Mouse (Mus musculus) embryonic facial prominence, embryonic 13.5 days (tissue): ENCODE data around the gene Arrdc2. TPM values are rescaled to one million over a fixed set of nuclear protein-coding genes. Genes with fewer than 3 reads are reported as not detected.

Source experiments
- ATAC-seq: fragments of 200-750 bp; cut with Nextera tagmentation; 2 replicates; pipeline ENCODE4 v1.8.0; 2017; ENCODE audit warnings: low read depth; ENCODE audit not compliant: insufficient number of reproducible peaks, insufficient read depth, low FRiP score, low TSS enrichment
- H3K27ac ChIP-seq: fragments of 300-500 bp; sonication (generic); 2 replicates; pipeline ENCODE4 v1.5.1; 2015; ENCODE audit warnings: moderate library complexity, mild to moderate bottlenecking, inconsistent platforms
- H3K27me3 ChIP-seq: fragments of 300-500 bp; sonication (generic); 2 replicates; pipeline ENCODE4 v1.6.1; 2015; ENCODE audit warnings: mild to moderate bottlenecking, inconsistent platforms
- H3K36me3 ChIP-seq: fragments of 300-500 bp; sonication (generic); 2 replicates; pipeline ENCODE4 v1.6.1; 2015; ENCODE audit warnings: mild to moderate bottlenecking, inconsistent platforms
- H3K4me1 ChIP-seq: fragments of 300-500 bp; sonication (generic); 2 replicates; pipeline ENCODE4 v1.6.1; 2015; ENCODE audit warnings: inconsistent platforms
- H3K4me2 ChIP-seq: fragments of 300-500 bp; sonication (generic); 2 replicates; pipeline ENCODE4 v1.6.1; 2015; ENCODE audit warnings: moderate library complexity, mild to moderate bottlenecking, inconsistent platforms
- H3K4me3 ChIP-seq: fragments of 300-500 bp; sonication (generic); 2 replicates; pipeline ENCODE4 v1.5.1; 2015; ENCODE audit warnings: mild to moderate bottlenecking, inconsistent platforms
- H3K9ac ChIP-seq: fragments of 300-500 bp; sonication (generic); 2 replicates; pipeline ENCODE4 v1.6.1; 2015; ENCODE audit warnings: mild to moderate bottlenecking, inconsistent platforms
- H3K9me3 ChIP-seq: fragments of 300-500 bp; sonication (generic); 2 replicates; pipeline ENCODE4 v1.6.1; 2016; ENCODE audit warnings: inconsistent platforms
- WGBS: fragments of 180-500 bp; shearing (Covaris S2); methylation state at CpG from one replicate; pipeline ENCODE4 v1.1.7; 2015; ENCODE audit warnings: mixed read lengths; 5-methylcytosine and 5-hydroxymethylcytosine counted together
- polyA plus RNA-seq: library from polyadenylated mRNA; unstranded; fragments of >200 nt; fragmentation: Nextera tagmentation; extraction: Ambion mirVana; gene quantifications from 2 replicates; pipeline ENCODE4 v1.2.1, GENCODE M21; 2015

The Arrdc2 gene
- polyA plus RNA-seq, 1 experiment from 2014 or later, result 7.7 TPM

GRCm38 (mm10) chr8:70794215-70794614, 45.3 kb downstream of the Arrdc2 start:
- no peak overlapping the region for H3K27ac ChIP-seq
- H3K4me3 ChIP-seq, result no peak overlapping the region
- peaks cover 8% of the 10 kb centered on the region for H3K36me3 ChIP-seq
- no peaks in the 10 kb centered on the region for H3K9me3 ChIP-seq
- WGBS, result 74% methylated on average over 2 of the region's 2 CpGs
- no peak overlapping the region for H3K4me2 ChIP-seq
- peaks cover 17% of the 10 kb centered on the region for H3K27me3 ChIP-seq
- ATAC-seq, result no peak
- peaks cover 44% of the 10 kb centered on the region for H3K4me1 ChIP-seq
- no peak overlapping the region for H3K9ac ChIP-seq

- H3K27me3 ChIP-seq, result peaks cover 2% of the 10 kb centered on the region
- ATAC-seq, result peak; percentile 56
Measured at GRCm38 (mm10) chr8:70792700-70793099, 46.8 kb downstream of the Arrdc2 start.

GRCm38 (mm10) chr8:70791975-70792691, 47.4 kb downstream of the Arrdc2 start:
- 4% methylated on average over 58 of the region's 58 CpGs for WGBS
- no peaks in the 10 kb centered on the region for H3K27me3 ChIP-seq

More at GRCm38 (mm10) chr8:70792700-70793099, 46.8 kb downstream of the Arrdc2 start:
- no peaks in the 10 kb centered on the region for H3K9me3 ChIP-seq
- WGBS, result 0% methylated on average over 20 of the region's 20 CpGs
- peaks cover 23% of the 10 kb centered on the region for H3K36me3 ChIP-seq
- H3K9ac ChIP-seq, result peak overlapping the region; percentile 92
- H3K27ac ChIP-seq, result peak overlapping the region; percentile 86
- peak overlapping the region; percentile 74 for H3K4me2 ChIP-seq
- peak overlapping the region; percentile 76 for H3K4me3 ChIP-seq
- H3K4me1 ChIP-seq, result peaks cover 38% of the 10 kb centered on the region

GRCm38 (mm10) chr8:70791294-70791701, 48.2 kb downstream of the Arrdc2 start:
- Histone ChIP-seq H3K4me2 (peak overlapping the region; percentile 74), H3K4me1 (peaks cover 32% of the 10 kb centered on the region), H3K4me3 (peak overlapping the region; percentile 76), H3K36me3 (peaks cover 37% of the 10 kb centered on the region), H3K9me3 (no peaks in the 10 kb centered on the region), H3K9ac (peak overlapping the region; percentile 92), H3K27ac (no peak overlapping the region), H3K27me3 (no peaks in the 10 kb centered on the region)
- 75% methylated on average over 7 of the region's 7 CpGs for WGBS
- ATAC-seq, result no peak

More at GRCm38 (mm10) chr8:70791975-70792691, 47.4 kb downstream of the Arrdc2 start:
- peak overlapping the region; percentile 76 for H3K4me3 ChIP-seq
- no peaks in the 10 kb centered on the region for H3K9me3 ChIP-seq
- peaks cover 29% of the 10 kb centered on the region for H3K36me3 ChIP-seq
- peak overlapping the region; percentile 92 for H3K9ac ChIP-seq
- H3K27ac ChIP-seq, result peak overlapping the region; percentile 86
- H3K4me1 ChIP-seq, result peaks cover 38% of the 10 kb centered on the region
- peak; percentile 79 for ATAC-seq
- H3K4me2 ChIP-seq, result peak overlapping the region; percentile 74

- 0 out of 2 replicates have a peak overlapping the region, but pooled peaks have one; percentile 33 for H3K27ac ChIP-seq
- no peak for ATAC-seq
- 62% methylated on average over 8 of the region's 8 CpGs for WGBS
- H3K4me1 ChIP-seq, result peaks cover 29% of the 10 kb centered on the region
- peak overlapping the region; percentile 76 for H3K4me3 ChIP-seq
- H3K27me3 ChIP-seq, result no peaks in the 10 kb centered on the region
- no peaks in the 10 kb centered on the region for H3K9me3 ChIP-seq
- peaks cover 42% of the 10 kb centered on the region for H3K36me3 ChIP-seq
- peak overlapping the region; percentile 92 for H3K9ac ChIP-seq
- H3K4me2 ChIP-seq, result peak overlapping the region; percentile 74
Measured at GRCm38 (mm10) chr8:70790846-70791245, 48.7 kb downstream of the Arrdc2 start.

GRCm38 (mm10) chr8:70789046-70789445, 50.5 kb downstream of the Arrdc2 start:
- H3K36me3 ChIP-seq, result peaks cover 60% of the 10 kb centered on the region
- WGBS, result 72% methylated on average over 10 of the region's 10 CpGs
- peaks cover 29% of the 10 kb centered on the region for H3K4me1 ChIP-seq

GRCm38 (mm10) chr8:70787941-70788667, 51.4 kb downstream of the Arrdc2 start:
- peak overlapping the region; percentile 18; the same call in 1 of the 2 replicates for H3K4me2 ChIP-seq

More at GRCm38 (mm10) chr8:70789046-70789445, 50.5 kb downstream of the Arrdc2 start:
- H3K27me3 ChIP-seq, result no peaks in the 10 kb centered on the region
- ATAC-seq, result no peak
- H3K27ac ChIP-seq, result no peak overlapping the region
- H3K4me2 ChIP-seq, result no peak overlapping the region
- H3K9me3 ChIP-seq, result no peaks in the 10 kb centered on the region
- no peak overlapping the region for H3K4me3 ChIP-seq
- peak overlapping the region; percentile 32; the same call in 1 of the 2 replicates for H3K9ac ChIP-seq

GRCm38 (mm10) chr8:70787051-70787445, 52.5 kb downstream of the Arrdc2 start:
- Histone ChIP-seq H3K4me3 (no peak overlapping the region), H3K9me3 (no peaks in the 10 kb centered on the region), H3K36me3 (peaks cover 78% of the 10 kb centered on the region), H3K9ac (0 out of 2 replicates have a peak overlapping the region, but pooled peaks have one; percentile 17), H3K4me2 (no peak overlapping the region), H3K27ac (no peak overlapping the region), H3K4me1 (peaks cover 19% of the 10 kb centered on the region), H3K27me3 (no peaks in the 10 kb centered on the region)
- no peak for ATAC-seq
- 80% methylated on average over 3 of the region's 3 CpGs for WGBS

More at GRCm38 (mm10) chr8:70787941-70788667, 51.4 kb downstream of the Arrdc2 start:
- H3K4me1 ChIP-seq, result peaks cover 25% of the 10 kb centered on the region
- no peak overlapping the region for H3K4me3 ChIP-seq
- H3K27me3 ChIP-seq, result no peaks in the 10 kb centered on the region
- H3K36me3 ChIP-seq, result peaks cover 69% of the 10 kb centered on the region
- no peak for ATAC-seq
- H3K27ac ChIP-seq, result no peak overlapping the region
- H3K9me3 ChIP-seq, result no peaks in the 10 kb centered on the region
- 20% methylated on average over 30 of the region's 30 CpGs for WGBS
- H3K9ac ChIP-seq, result peak overlapping the region; percentile 32; the same call in 1 of the 2 replicates

GRCm38 (mm10) chr8:70786291-70787050, 53.0 kb downstream of the Arrdc2 start:
- Histone ChIP-seq H3K27ac (no peak overlapping the region), H3K9ac (no peak overlapping the region), H3K4me1 (peaks cover 13% of the 10 kb centered on the region), H3K9me3 (no peaks in the 10 kb centered on the region), H3K4me3 (no peak overlapping the region), H3K4me2 (no peak overlapping the region), H3K36me3 (peaks cover 84% of the 10 kb centered on the region), H3K27me3 (no peaks in the 10 kb centered on the region)
- WGBS, result 88% methylated on average over 25 of the region's 25 CpGs
- no peak for ATAC-seq
